Mouse (Mus musculus) MEL-GATA-1-ER (cell line): Measurements from ENCODE around the gene Rad51ap1.
A peak's percentile ranks its signal among the peaks of the same experiment; 100 is the strongest.

ENCODE experiments used
- DNase-seq: peaks from one replicate; pipeline ENCODE4 v3.0.0-alpha.2; 2012; ENCODE audit warnings: low read depth; ENCODE audit errors: extremely low read depth

Gene Rad51ap1

DNA sequence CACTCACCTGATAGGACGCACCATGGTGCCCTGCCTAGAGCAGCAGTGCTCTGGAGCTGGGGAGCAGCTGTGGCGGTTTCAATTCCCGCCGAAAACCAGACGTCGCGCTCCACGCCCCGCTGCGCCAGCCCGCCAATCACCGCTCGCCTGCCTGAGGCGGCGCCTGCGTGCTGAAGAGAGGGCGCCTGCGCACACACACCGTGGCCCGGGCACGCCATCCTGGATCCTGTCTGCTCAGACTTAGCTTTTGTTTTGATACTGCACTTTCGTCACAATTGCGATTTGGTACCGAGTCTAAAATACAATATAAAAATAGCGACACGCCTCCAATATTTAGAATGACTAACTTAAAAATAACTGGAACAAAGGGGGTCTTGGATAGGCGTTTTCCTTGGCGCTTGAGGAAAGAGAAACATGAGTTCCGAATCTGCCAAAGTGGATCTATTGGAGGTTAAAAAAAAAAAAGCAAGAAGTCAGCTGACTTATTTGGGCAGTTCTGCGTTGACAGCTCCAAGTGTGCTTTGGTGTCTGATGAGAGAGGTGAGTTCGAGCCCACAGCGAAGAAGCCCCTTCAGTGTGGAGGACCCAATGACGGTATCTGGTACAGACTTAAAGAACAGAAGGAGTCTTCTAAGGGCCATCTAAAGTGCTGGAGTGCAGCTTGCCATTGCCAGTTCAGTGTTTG lies at the start of gene Rad51ap1, which contains the start of gene D6Wsu163e:
Rad51ap1 (minus strand) TSS at position 101 of the 685 bp plus-strand sequence.
D6Wsu163e (plus strand) TSS at position 476 of the 685 bp plus-strand sequence.
- peak; percentile 86 for DNase-seq

DNA sequence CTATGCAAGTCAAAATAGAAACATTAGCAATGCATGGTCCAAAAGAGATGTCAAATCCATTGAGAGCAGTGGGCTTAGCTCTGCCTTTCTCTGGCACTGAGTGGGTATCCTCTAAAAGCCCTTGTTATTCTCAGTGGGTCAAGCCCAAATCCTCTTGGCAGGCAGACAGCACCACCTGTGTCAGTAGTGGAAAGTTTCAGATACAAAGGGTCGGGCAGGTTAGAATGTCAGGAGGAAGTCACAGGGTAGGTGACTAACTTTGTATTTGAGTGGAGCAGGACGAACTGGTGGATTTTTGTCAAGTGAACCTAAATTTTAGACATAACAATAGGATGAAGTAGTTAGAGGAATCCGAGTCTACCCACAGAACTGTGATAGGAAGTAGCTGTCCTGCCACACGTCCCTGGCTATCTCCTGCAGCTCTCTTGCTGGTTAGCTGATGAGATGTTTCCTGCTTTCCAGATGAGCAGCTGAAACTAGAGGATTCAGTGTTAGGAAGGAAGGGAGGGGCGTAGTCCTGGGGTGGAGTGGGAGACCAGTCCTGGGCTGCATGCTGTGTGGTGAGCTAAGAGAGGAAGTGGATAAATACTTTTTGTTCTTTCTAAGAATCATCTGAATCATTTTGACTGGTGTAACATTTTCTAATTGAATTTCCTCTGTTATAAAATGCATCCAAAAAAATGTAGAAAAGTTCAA lies 42.3 kb upstream of the Rad51ap1 start:
- DNase-seq = peak; percentile 37

DNA sequence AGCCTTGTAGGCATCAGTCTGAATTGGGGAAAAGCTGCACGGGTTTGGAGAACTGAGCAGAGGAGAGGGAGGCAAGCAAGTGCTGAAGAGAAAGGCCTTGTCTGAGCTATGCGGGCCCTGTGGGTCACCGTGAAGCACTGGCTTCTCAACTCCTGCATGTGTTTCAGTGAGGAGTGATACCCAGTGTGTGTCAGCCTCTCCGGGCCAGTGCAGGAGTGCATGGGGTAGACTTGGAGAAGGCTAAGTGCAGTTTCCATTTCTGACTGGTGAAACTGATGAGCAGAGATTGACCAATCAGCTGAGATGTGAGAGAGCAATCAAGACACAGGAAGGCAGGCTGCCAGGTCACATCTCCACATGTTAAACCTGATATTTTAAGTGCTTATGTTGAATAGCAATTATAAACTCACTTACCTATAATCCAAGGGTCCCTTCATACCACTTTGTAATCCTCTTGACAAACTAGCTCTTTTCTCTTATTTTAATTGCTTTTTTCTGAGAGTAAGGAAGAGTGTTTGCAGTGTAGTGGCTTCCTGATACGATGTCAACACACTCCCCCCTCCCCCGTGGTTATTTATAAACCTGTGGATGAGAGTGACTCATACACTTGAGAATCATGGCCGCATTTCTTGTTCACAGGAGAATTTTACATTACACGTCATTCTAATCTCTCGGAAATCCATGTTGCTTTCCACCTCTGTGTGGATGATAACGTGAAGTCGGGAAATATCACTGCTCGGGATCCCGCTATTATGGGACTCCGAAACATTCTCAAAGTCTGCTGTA lies 27.0 kb upstream of the Rad51ap1 start:
- no peak for DNase-seq

- DNase-seq = no peak
These were observed 24.0 kb upstream of the Rad51ap1 start for GRCm38 (mm10) chr6:126963426-126963825.

DNA sequence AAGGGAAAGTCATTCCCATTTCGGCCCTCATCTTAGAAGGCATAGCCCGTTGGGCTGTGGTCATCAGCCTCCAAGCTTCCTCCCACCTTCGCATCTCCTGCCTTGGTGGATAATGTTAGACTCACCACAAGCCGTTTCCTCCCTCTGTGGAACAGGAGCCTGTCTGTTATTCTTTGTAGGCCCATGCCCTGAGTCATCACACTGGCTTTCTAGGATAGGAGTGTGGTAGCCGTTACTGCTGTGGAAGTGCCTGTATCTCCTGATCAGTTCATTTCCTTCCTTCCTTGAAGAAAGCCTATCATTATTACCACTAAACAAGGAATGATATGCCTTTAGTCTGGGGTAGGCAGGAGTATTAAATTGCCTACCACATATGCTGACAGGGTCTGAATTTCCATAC lies 23.3 kb upstream of the Rad51ap1 start:
- DNase-seq = peak; percentile 28

DNA sequence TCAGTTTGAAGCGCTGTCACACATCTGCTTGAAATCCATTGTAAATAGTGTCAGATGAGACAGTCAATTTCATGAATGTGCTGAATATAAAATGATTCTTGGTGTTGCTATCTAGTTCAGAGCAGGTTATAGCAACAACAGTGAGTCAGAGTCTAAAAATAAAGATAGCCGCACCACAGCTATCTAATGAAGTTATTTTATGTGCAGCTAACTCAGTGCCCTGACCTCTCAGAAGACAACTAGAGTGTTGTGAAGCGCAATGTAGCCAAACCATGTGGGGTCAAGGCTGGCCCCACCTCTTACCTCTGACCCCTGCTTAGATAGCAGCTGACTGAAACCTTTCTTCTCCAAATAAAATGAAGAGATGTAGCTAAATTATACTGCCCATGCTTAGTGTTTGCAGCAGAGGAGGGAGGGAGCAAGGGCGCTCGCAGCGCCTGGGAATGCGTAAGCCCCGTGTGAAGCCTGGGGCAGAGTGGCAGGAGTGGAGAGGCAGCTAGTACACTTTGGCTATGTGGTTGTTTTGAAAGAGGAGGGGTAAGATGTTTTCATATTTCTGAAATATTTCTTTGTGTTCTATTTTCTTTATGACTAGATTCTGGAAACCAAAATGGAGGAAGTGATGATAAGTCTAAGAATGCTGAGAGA lies 22.1 kb upstream of the Rad51ap1 start:
- no peak for DNase-seq

DNA sequence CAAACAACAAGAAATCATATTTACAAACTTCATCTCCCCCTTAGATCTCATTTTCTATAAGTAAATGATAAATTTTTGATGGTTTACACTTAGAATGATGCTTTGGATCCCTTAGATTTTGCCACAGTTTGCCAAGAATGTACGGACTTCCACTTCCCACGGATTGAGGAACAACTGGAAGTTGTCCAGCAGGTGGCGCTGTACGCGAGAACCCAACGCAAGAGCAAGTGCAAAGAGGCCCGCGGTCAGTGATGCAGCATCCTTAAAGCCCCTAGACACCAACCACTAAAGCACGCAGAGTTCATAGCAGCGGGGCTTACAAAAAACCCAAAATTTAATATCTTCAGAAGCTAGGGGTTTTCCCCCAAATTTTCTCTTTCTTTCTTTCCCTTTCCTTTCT lies 16.3 kb upstream of the Rad51ap1 start:
- peak; percentile 33 for DNase-seq

GRCm38 (mm10) chr6:126948336-126948735 lies 8.9 kb upstream of the Rad51ap1 start:
- DNase-seq = no peak

DNA sequence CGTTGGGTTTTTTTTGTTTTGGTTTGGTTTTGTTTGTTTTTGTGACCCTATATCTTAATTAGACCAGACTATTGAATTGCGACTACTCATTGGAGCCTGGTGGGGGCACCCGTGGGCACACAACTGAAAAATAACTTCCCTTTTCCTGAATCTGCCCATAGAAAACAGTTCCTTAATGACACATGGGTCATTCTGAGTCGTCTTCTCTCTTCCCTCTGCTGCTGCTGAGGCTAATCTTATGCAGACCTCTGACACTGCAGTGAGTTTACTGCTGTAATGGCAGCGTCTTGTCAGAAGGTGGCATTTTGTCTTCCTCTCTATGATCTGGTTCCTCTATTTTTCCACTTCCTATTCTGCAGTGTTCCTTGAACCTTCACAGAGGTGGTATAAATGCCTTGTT lies 1.1 kb upstream of the Rad51ap1 start:
- DNase-seq = peak; percentile 89

- DNase-seq = peak; percentile 33
These were observed 417 bp downstream of the Rad51ap1 start for GRCm38 (mm10) chr6:126938853-126939486.

GRCm38 (mm10) chr6:126938047-126938446 lies 1.3 kb downstream of the Rad51ap1 start:
- no peak for DNase-seq

- DNase-seq = no peak
These were observed 6.5 kb downstream of the Rad51ap1 start for GRCm38 (mm10) chr6:126932896-126933295.

- DNase-seq = no peak
These were observed 18.1 kb downstream of the Rad51ap1 start, which contains the start of gene Dyrk4 for GRCm38 (mm10) chr6:126921111-126921881. Dyrk4 (minus strand) TSS chr6:126921839.

DNA sequence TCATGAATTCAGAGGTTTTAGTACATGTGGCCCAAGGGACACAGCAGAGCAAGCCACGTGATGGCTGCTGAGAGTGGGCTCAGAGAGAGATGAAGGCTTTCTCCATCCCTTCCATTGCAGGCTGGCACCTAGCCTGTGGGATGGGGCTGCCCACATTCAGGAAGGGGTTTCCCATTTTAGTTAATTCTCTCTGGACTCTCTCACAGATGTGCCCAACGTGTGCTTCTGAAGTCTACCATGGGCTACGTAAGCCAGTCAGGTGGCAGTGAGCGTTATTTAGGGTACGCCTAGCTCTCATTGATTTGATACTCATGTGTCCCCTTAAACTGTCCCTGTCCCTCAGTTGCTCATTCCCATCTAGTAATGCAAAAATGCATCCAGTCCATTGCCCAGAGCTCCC lies 24.5 kb downstream of the Rad51ap1 start:
- no peak for DNase-seq

GRCm38 (mm10) chr6:126910727-126911126 lies 28.7 kb downstream of the Rad51ap1 start:
- DNase-seq = no peak

DNA sequence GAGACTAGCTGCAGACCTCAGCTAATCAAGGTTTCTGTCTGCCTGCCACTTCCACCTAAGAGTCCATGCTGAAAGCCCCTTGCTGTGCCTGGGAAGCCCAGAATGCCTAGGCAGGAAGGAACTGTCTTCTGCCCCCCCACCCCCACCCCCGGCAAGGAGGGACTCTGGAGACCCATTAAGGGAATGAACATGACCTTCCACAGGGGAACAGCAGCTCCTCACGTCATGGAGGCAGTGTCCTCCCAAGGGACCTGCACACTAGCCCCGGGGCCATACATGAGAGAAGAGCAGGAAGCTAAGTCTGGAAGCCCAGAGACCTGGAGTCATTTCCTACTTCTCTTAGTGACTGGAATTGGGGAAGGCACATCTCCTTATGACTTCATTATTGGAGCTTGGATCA lies 31.5 kb downstream of the Rad51ap1 start:
- DNase-seq = no peak

GRCm38 (mm10) chr6:126907378-126907777 lies 32.0 kb downstream of the Rad51ap1 start:
- DNase-seq = no peak

DNA sequence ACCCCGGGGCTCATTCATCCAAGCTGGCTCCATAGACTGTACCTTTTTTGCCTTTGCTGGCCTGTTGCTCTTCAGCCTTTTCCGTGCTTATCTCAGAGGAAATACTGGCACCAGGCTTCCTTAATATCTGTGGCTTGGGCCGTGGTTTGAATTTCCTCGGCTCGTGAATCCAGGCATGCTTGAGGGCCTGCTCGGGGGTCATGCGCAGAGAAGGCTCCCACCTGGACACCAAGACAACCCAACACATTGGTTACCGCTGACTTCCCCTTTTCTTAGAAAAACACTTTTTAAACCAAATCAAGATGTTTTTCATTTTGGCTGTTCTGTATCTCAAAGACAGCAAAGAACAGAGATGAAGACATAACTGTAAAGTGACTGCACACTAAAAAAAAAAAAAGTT lies 62.3 kb downstream of the Rad51ap1 start:
- no peak for DNase-seq
